Mouse (Mus musculus) midbrain, embryonic 12.5 days (tissue): ENCODE data around the gene Rad23a. TPM values are rescaled to one million over a fixed set of nuclear protein-coding genes. Genes with fewer than 3 reads are reported as not detected.
"Not testable (repeated sequence)": the region's sequence is repeated elsewhere in the genome, so short reads cannot be mapped to it uniquely, and the experiment has no call there.

Experiments used
- ATAC-seq: fragments of 200-750 bp; cut with Nextera tagmentation; 2 replicates; pipeline ENCODE4 v1.8.0; 2017; ENCODE audit warnings: low read depth, moderate TSS enrichment, moderate library complexity; ENCODE audit not compliant: low FRiP score
- H3K27ac ChIP-seq: fragments of 300-500 bp; sonication (generic); replicated peaks from 2 replicates; pipeline ENCODE4 v1.5.1; 2016; ENCODE audit warnings: mild to moderate bottlenecking
- H3K27me3 ChIP-seq: fragments of 300-500 bp; sonication (generic); 2 replicates; pipeline ENCODE4 v1.6.1; 2016; ENCODE audit warnings: mild to moderate bottlenecking
- H3K36me3 ChIP-seq: fragments of 300-500 bp; sonication (generic); 2 replicates; pipeline ENCODE4 v1.6.1; 2016
- H3K4me1 ChIP-seq: fragments of 300-500 bp; sonication (generic); 2 replicates; pipeline ENCODE4 v1.6.1; 2016
- H3K4me2 ChIP-seq: fragments of 300-500 bp; sonication (generic); replicated peaks from 2 replicates; pipeline ENCODE4 v1.6.1; 2016; ENCODE audit warnings: mild to moderate bottlenecking, moderate library complexity
- H3K4me3 ChIP-seq: fragments of 300-500 bp; sonication (generic); 2 replicates; pipeline ENCODE4 v1.5.1; 2016; ENCODE audit warnings: mild to moderate bottlenecking
- H3K9ac ChIP-seq: fragments of 300-500 bp; sonication (generic); replicated peaks from 2 replicates; pipeline ENCODE4 v1.6.1; 2016; ENCODE audit warnings: mild to moderate bottlenecking, moderate library complexity
- H3K9me3 ChIP-seq: fragments of 300-500 bp; sonication (generic); 2 replicates; pipeline ENCODE4 v1.6.1; 2016; ENCODE audit warnings: mild to moderate bottlenecking
- WGBS: fragments of 180-500 bp; shearing (Covaris S2); methylation state at CpG from one replicate; pipeline ENCODE4 v1.1.7; 2016; 5-methylcytosine and 5-hydroxymethylcytosine counted together
- polyA plus RNA-seq: library from polyadenylated mRNA; unstranded; fragments of >200 nt; fragmentation: Nextera tagmentation; extraction: Ambion mirVana; gene quantifications from 2 replicates; pipeline ENCODE4 v1.2.1, GENCODE M21; 2016

The Rad23a gene
- polyA plus RNA-seq, 1 experiment from 2014 or later, result 104 TPM

DNA sequence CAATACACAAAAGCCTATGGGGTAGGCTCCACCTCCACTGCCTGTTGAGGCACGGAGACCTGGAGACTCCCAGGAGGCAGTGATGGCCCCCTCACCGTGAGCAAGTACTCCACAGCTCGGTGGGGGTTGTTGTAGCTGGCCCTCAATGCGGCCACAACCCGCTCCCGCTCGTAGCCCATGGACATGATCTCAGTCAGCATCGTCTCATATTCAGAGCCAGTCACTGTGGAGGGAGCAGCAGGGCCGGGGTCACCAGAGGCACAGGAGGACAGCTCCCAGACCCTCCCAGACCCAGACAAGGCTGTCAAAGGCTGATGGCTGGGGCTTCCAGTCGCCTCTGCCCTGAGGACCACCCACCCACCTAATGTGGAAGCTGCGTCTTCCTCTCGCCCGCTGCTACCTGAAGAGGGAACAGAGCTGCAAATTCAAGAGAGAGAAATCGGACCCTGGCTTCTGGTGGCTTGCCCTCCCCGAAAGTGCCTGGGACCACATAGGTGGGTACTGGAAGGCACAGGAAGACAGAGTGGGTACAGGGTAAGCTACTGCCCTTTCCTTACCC is 2.5 kb downstream of the Rad23a start:
- peak overlapping the region; percentile 8; the same call in 1 of the 2 replicates for H3K4me3 ChIP-seq
- no peak overlapping the region for H3K4me2 ChIP-seq
- no peaks in the 10 kb centered on the region for H3K9me3 ChIP-seq
- H3K27ac ChIP-seq, result no peak overlapping the region
- H3K9ac ChIP-seq, result no peak overlapping the region
- H3K4me1 ChIP-seq, result peaks cover 17% of the 10 kb centered on the region
- no peaks in the 10 kb centered on the region for H3K27me3 ChIP-seq
- ATAC-seq, result no peak
- H3K36me3 ChIP-seq, result peaks cover 72% of the 10 kb centered on the region
- WGBS, result 85% methylated on average over 15 of the region's 15 CpGs

DNA sequence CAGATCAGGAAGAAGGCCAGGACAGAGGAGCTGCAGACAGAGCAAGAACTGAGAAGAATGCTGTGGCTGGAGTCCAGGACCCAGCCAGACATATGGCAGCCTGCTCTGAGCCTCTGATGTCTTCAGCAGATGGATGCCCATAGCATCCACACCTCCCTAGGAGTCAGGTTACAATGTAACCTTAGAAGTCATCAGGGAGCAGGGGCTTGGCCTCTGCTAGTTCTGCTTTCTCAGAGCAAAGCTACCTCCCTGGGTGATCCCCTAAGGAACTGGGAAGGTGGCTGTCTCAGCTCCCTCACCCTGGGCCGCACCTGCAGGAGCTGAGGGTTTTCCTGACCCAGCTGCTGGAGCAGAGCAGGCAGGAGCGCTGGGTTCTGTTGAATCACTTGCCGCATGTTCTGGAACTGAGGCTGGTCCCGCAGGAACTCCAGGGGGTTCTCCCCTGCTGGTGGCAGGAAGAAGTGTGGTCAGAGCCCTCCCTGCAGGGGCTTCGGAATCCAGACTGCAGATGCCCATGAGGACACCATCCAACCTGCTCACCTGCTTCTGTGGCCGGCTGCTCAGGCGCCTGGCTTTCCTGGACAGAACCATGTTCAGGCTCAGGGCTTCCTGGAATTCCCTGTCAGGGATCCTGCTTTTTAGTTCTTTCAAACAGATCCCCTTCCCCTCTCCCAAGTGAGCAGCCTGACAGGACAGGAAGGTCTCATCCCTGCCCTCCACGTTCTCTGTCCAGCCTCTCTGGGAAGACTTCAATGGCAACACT is 3.1 kb downstream of the Rad23a start:
- H3K9me3 ChIP-seq, result no peaks in the 10 kb centered on the region
- no peak for ATAC-seq
- H3K9ac ChIP-seq, result no peak overlapping the region
- H3K4me3 ChIP-seq, result 0 out of 2 replicates have a peak overlapping the region, but pooled peaks have one; percentile 8
- H3K4me1 ChIP-seq, result peaks cover 21% of the 10 kb centered on the region
- no peak overlapping the region for H3K4me2 ChIP-seq
- H3K36me3 ChIP-seq, result peaks cover 66% of the 10 kb centered on the region
- H3K27me3 ChIP-seq, result no peaks in the 10 kb centered on the region
- H3K27ac ChIP-seq, result no peak overlapping the region
- 73% methylated on average over 8 of the region's 8 CpGs for WGBS

DNA sequence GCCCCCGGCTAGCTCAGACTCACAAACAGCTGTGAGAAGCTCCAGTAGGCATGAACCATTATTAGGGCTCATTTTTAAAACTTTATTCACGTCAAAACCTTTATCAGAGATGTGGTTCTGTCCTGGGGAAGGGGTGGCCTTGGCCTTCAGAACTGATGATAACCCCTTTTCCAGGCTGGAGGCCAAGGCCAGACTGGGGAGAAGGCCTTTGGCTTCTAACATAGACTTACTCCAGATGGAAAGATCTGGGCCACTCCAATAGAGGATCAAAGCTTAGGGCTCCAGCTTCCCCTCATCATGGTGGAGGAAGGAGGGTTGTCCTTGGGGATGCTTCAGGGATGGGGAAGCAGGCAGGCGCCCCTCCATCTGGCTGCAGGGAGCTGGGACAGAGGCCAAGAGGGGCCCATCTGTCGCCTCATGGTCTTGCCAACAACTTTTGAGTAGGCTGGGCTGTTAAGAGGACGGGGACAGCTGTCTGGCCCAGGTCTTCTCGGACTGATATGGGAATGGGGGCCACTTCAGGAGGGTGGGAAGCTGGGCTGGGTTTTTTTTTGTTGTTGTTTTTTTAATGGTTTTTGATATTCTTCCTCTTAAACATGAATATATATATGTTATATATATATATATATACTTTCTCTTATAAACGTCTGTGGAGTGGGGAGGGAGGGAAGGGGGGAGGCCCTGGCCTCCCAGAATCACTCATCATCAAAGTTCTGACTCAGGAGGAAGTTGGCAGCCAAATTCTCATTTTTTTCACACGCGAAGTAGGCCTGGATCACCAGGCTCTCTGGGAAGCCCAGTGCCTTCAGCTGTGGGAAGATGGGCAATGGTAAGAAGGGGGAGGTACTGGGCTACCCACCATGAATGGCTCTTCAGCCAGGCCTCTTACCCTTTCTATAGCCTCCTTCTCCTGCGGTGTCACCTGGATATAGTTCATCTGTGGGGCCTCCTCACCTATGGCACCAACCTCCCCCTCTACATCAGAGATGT is 5.3 kb downstream of the Rad23a start:
- peak overlapping the region; percentile 26; the same call in 1 of the 2 replicates for H3K27ac ChIP-seq
- peaks cover 21% of the 10 kb centered on the region for H3K4me1 ChIP-seq
- ATAC-seq, result no peak
- H3K27me3 ChIP-seq, result no peaks in the 10 kb centered on the region
- no peak overlapping the region; the same call in 1 of the 2 replicates for H3K9ac ChIP-seq
- H3K4me3 ChIP-seq, result no peak overlapping the region
- H3K36me3 ChIP-seq, result peaks cover 54% of the 10 kb centered on the region
- H3K9me3 ChIP-seq, result no peaks in the 10 kb centered on the region
- 82% methylated on average over 10 of the region's 10 CpGs for WGBS
- H3K4me2 ChIP-seq, result no peak overlapping the region

GRCm38 (mm10) chr8:84834002-84834865 is 6.2 kb downstream of the Rad23a start:
- no peak overlapping the region for H3K4me3 ChIP-seq
- peak overlapping the region; percentile 26; the same call in 1 of the 2 replicates for H3K27ac ChIP-seq
- H3K36me3 ChIP-seq, result peaks cover 54% of the 10 kb centered on the region
- no peaks in the 10 kb centered on the region for H3K9me3 ChIP-seq
- H3K27me3 ChIP-seq, result no peaks in the 10 kb centered on the region
- 87% methylated on average over 19 of the region's 19 CpGs for WGBS
- no peak overlapping the region for H3K9ac ChIP-seq
- peaks cover 15% of the 10 kb centered on the region for H3K4me1 ChIP-seq
- H3K4me2 ChIP-seq, result no peak overlapping the region
- ATAC-seq, result no peak

DNA sequence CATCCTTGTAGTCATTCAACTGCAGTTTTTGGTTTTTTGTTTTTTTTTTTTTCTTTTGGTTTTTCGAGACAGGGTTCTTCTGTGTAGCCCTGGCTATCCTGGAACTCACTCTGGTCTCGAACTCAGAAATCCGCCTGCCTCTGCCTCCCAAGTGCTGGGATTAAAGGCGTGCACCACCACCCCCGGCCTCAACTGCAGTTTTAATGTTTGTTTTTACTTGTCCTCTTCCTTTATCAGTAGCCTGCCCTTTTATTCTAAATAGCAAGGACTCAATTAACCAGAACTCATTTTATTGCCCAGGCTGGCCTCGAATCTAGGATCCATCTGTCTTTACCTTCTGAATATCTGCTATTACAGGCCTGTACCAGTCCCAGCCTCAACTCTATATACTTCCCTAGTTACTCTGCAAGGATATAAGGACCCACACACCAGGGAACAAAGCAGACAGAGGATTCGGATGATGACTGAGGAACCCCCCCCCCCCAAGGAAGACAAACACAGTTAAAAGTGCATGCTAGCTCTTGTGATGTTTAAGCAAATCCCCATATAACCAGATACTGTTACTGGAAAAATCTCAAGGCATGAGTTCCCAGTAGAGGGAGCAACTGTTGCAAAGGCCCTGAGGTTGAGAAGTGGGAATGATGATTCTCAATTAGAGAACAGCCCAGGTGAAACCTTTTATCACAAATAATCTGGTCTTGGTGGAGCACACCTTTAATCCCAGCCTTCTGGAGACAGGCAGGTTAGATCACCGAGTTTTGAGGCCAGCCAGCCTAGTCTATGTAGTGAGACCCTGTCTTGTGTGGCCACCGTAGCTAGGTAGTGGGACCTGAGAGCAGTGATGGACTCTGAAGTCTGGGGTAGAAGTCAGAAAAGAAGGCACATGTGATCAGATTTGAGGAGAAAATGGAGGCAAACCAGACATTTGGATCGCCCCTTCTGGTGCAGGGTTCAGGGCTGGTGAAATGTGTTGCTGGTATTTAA is 7.4 kb downstream of the Rad23a start:
- H3K27ac ChIP-seq, result peak overlapping the region; percentile 94
- H3K4me3 ChIP-seq, result peak overlapping the region; percentile 95
- H3K9me3 ChIP-seq, result no peaks in the 10 kb centered on the region
- no peak for ATAC-seq
- H3K4me1 ChIP-seq, result peaks cover 15% of the 10 kb centered on the region
- peaks cover 45% of the 10 kb centered on the region for H3K36me3 ChIP-seq
- H3K27me3 ChIP-seq, result no peaks in the 10 kb centered on the region
- H3K4me2 ChIP-seq, result peak overlapping the region; percentile 59
- peak overlapping the region; percentile 98 for H3K9ac ChIP-seq
- 68% methylated on average over 10 of the region's 10 CpGs for WGBS

DNA sequence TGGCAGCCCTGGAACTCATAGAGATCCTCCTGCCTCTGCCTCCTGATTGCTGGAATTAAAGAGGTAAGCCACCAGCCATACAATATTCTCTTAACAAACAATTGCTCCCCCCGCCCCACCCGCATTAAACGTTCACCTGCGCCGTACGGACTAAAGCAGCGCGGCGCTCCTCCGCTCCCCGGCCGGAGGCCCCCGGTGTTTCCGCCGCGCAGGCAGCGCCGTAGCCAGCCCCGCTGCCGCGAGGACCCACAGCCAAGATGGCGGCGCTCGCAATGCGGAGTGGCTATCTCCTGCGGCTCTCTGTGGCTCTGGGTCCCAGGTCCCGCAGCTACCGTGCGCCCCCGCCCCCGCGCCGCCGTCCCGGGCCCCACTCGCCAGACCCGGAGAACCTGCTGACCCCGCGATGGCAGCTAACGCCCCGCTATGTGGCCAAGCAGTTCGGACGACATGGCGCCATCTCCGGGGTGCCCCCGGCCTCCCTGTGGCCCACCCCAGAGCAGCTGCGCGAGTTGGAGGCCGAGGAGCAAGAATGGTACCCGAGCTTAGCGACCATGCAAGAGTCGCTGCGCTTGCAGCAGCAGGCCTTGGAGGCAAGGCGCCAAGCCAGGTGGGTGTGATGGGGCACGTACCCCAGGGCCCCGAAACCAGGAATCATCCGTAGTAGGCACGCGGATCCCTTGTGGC is 8.3 kb downstream of the Rad23a start:
- peaks cover 36% of the 10 kb centered on the region for H3K36me3 ChIP-seq
- ATAC-seq, result peak; percentile 81
- peak overlapping the region; percentile 98 for H3K9ac ChIP-seq
- H3K27me3 ChIP-seq, result 0 out of 2 replicates have a peak, but pooled peaks cover 3% of the 10 kb centered on the region
- WGBS, result 1% methylated on average over 59 of the region's 59 CpGs
- H3K9me3 ChIP-seq, result no peaks in the 10 kb centered on the region
- peaks cover 15% of the 10 kb centered on the region for H3K4me1 ChIP-seq
- H3K4me2 ChIP-seq, result peak overlapping the region; percentile 59
- H3K4me3 ChIP-seq, result peak overlapping the region; percentile 95
- H3K27ac ChIP-seq, result peak overlapping the region; percentile 94

DNA sequence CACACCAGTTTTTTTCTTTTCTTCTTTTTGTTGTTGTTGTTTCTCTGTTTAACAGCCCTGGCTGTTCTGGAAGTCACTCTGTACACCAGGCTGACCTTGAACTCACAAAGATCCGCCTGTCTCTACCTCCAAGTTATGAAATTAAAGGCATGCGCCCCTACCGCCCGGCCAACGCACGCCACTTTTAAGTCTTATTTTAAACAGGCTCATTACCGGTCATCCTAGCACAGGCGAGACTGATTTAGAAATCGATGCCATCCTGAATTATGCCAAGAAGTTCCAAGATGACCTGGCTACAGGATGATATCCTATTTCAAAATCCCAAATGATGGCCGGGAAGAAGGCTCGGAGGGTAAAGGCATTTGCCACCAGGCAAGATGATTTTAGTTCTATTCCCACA is 9.0 kb downstream of the Rad23a start, which contains the start of gene Gadd45gip1:
Gadd45gip1 (plus strand) TSS at position 33 of the 400 bp plus-strand sequence.
- no peak for ATAC-seq
- peak within 1 kb of the TSS; percentile 98 for H3K9ac ChIP-seq
- 86% methylated on average over 11 of the region's 11 CpGs for WGBS
- no peaks in the 10 kb centered on the region for H3K9me3 ChIP-seq
- H3K36me3 ChIP-seq, result peaks cover 29% of the 10 kb centered on the region
- peak within 1 kb of the TSS; percentile 94 for H3K27ac ChIP-seq
- peak within 1 kb of the TSS; percentile 95 for H3K4me3 ChIP-seq
- peaks cover 15% of the 10 kb centered on the region for H3K4me1 ChIP-seq
- peak within 1 kb of the TSS; percentile 59 for H3K4me2 ChIP-seq
- H3K27me3 ChIP-seq, result 0 out of 2 replicates have a peak, but pooled peaks cover 3% of the 10 kb centered on the region

GRCm38 (mm10) chr8:84826518-84826917 is 13.9 kb downstream of the Rad23a start:
- not testable (repeated sequence) for H3K9ac ChIP-seq, H3K4me1 ChIP-seq, H3K9me3 ChIP-seq, H3K27ac ChIP-seq, ATAC-seq, H3K36me3 ChIP-seq, H3K4me3 ChIP-seq, H3K4me2 ChIP-seq
- H3K27me3 ChIP-seq, result peaks cover 20% of the 10 kb centered on the region
- 94% methylated on average over 2 of the region's 2 CpGs for WGBS

DNA sequence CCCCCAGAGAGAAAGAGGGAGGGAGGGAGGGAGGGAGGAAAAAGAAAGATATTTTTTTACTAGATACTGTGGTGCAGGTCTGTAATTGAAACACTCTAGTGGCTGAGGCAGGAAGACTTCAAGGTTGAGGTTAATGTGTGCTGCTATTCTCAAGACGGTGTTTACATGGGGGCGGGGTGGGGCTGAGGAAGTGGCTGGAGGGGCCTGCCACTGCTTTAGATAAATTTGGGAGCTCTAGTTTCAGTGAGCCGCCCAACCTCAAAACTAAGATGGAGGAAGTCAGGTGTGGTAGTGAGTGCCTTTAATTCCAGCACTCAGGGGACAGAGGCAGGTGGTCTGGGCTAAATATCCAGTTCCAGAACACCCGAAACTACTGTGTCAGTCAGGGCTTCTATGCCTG is 14.8 kb downstream of the Rad23a start:
- no peak overlapping the region for H3K9ac ChIP-seq

More for the DNA sequence above, 14.8 kb downstream of the Rad23a start:
- no peaks in the 10 kb centered on the region for H3K36me3 ChIP-seq
- H3K9me3 ChIP-seq, result no peaks in the 10 kb centered on the region
- WGBS, result 79% methylated on average over 4 of the region's 4 CpGs
- H3K4me2 ChIP-seq, result no peak overlapping the region
- peaks cover 20% of the 10 kb centered on the region for H3K27me3 ChIP-seq
- ATAC-seq, result no peak
- no peak overlapping the region for H3K4me3 ChIP-seq
- 0 out of 2 replicates have a peak, but pooled peaks cover 3% of the 10 kb centered on the region for H3K4me1 ChIP-seq
- no peak overlapping the region for H3K27ac ChIP-seq
